Mouse (Mus musculus): ENCODE measurements around the gene Rslcan18. TPM values are rescaled to one million over a fixed set of nuclear protein-coding genes. Genes with fewer than 3 reads are reported as not detected.

The Rslcan18 gene
- polyA plus RNA-seq, 1 experiment from 2014 or later, result 0.37 TPM

DNA sequence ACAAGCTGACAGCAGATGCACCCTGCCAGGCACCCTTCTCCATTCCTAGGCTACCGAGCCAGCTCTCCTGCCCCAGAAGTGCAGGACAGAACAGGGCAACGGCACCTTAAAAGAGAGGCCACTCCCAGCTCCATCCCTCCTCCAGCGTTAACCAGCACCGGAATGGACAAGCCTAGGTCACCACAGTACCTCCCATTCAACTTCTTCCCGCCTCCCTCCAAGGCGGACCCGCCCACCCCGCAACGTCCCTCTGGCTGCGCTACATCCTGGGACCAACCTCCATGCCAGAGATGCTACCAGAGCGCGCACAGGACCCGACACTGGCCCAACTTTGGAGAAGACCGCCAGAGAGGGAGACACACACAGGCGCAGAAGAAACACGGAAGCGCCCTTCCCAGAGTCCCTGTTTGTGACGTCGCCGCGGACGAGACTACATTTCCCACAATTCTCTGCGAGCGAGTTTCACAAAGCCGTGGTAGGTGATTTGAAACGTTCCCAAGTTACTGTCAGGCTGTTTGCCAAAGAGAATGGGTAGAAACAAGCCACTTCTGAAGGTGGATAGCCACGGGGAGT, 55.2 kb downstream of the Rslcan18 start, which contains the start of gene Zfp712:
Gene Zfp712, minus strand, starts transcription at position 385 of the 573 bp plus-strand sequence.
- peak within 1 kb of the TSS; percentile 90 for H3K27ac ChIP-seq (ENCODE audit: low read length)
- H3K27me3 ChIP-seq (ENCODE audit: control insufficient read depth, insufficient read depth, low read length), result no peaks in the 10 kb centered on the region
- H3K4me3 ChIP-seq (ENCODE audit: low read length), result peak within 1 kb of the TSS; percentile 78
- no peaks in the 10 kb centered on the region for H3K36me3 ChIP-seq (ENCODE audit: control insufficient read depth, insufficient read depth)
- peak within 1 kb of the TSS; percentile 91 for H3K4me2 ChIP-seq (ENCODE audit: low read depth, low read length)
- H3K9ac ChIP-seq (ENCODE audit: low read length), result peak within 1 kb of the TSS; percentile 71
- peak; percentile 94 for ATAC-seq (replicated peaks; ENCODE audit: extremely low read depth, insufficient read depth, low FRiP score)
- under 1% methylated on average over 27 of the region's 27 CpGs for WGBS
- no peaks in the 10 kb centered on the region for H3K9me3 ChIP-seq (replicated peaks; ENCODE audit: control insufficient read depth, low read length)
- H3K4me1 ChIP-seq (ENCODE audit: control insufficient read depth, insufficient read depth, low read length), result peaks cover 5% of the 10 kb centered on the region

DNA sequence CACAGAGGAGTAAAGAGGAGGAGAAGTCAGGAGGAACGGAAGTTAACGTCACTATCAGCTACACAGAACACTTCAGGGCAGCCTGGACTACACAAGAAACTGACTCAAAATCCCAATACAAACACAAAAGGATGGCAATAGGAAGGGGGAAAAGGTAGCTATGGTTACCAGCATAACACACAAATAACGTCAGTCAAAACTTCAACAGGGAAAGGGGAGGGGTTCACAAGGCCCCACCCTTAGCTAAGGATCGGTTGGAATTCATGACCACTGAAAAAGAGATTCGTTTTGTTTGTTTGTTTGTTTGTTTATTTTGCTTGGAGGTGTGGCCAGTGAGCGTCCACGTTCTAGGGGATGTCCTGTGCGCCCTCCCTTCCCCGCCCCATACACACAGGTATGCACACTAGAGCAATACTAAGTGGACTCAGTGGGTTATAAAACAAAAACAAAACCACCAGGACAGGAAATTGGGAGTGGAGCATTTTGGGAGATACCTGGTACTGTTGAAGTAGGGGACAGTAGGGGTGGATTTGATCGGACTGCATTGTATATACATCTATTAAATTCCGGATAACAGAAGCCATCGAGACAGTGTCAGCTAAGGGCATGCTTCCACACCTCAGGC, 55.8 kb downstream of the Rslcan18 start:
- Histone ChIP-seq H3K9ac (ENCODE audit: low read length) (peak overlapping the region; percentile 71), H3K9me3 (replicated peaks; ENCODE audit: control insufficient read depth, low read length) (no peaks in the 10 kb centered on the region), H3K27ac (ENCODE audit: low read length) (peak overlapping the region; percentile 90), H3K4me2 (ENCODE audit: low read depth, low read length) (peak overlapping the region; percentile 91), H3K36me3 (ENCODE audit: control insufficient read depth, insufficient read depth) (no peaks in the 10 kb centered on the region), H3K4me1 (ENCODE audit: control insufficient read depth, insufficient read depth, low read length) (peaks cover 5% of the 10 kb centered on the region), H3K4me3 (ENCODE audit: low read length) (peak overlapping the region; percentile 78), H3K27me3 (ENCODE audit: control insufficient read depth, insufficient read depth, low read length) (no peaks in the 10 kb centered on the region)
- peak; percentile 29; the same call in 1 of the 2 replicates for ATAC-seq (replicated peaks; ENCODE audit: extremely low read depth, insufficient read depth, low FRiP score)
- 5% methylated on average over 12 of the region's 12 CpGs for WGBS

Other genes with a start within 250 kb of the Rslcan18 start
- 1.3 and 1.4 TPM in 2 replicates for gene Gm10767, start 211.3 kb downstream of the Rslcan18 start, polyA plus RNA-seq (2015; fragmentation: Nextera tagmentation; extraction: Ambion mirVana)
- 2.3 and 2.9 TPM in 2 replicates for gene Zfp712, start 55.1 kb downstream of the Rslcan18 start, polyA plus RNA-seq (2015; fragmentation: Nextera tagmentation; extraction: Ambion mirVana)
- 3.1 TPM in 2 replicates for gene Zfp708, start 18.3 kb downstream of the Rslcan18 start, polyA plus RNA-seq (2015; fragmentation: Nextera tagmentation; extraction: Ambion mirVana)
- 1.6 and 1.8 TPM in 2 replicates for gene Gm28557, start 7.7 kb downstream of the Rslcan18 start, polyA plus RNA-seq (2015; fragmentation: Nextera tagmentation; extraction: Ambion mirVana)
- gene Zfp759, start 5.4 kb upstream of the Rslcan18 start, polyA plus RNA-seq (2015; fragmentation: Nextera tagmentation; extraction: Ambion mirVana), result 1.4 and 2.0 TPM in 2 replicates
- 6.0 and 6.1 TPM in 2 replicates for gene Rsl1, start 56.9 kb upstream of the Rslcan18 start, polyA plus RNA-seq (2015; fragmentation: Nextera tagmentation; extraction: Ambion mirVana)
- gene Zfp455, start 78.2 kb upstream of the Rslcan18 start, polyA plus RNA-seq (2015; fragmentation: Nextera tagmentation; extraction: Ambion mirVana), result 0.75 and 1.00 TPM in 2 replicates
- gene Zfp458, start 162.2 kb upstream of the Rslcan18 start, polyA plus RNA-seq (2015; fragmentation: Nextera tagmentation; extraction: Ambion mirVana), result 1.2 and 1.3 TPM in 2 replicates
- 0.94 and 1.3 TPM in 2 replicates for gene Zfp457, start 190.2 kb upstream of the Rslcan18 start, polyA plus RNA-seq (2015; fragmentation: Nextera tagmentation; extraction: Ambion mirVana)
- gene Zfp595, start 216.3 kb upstream of the Rslcan18 start, polyA plus RNA-seq (2015; fragmentation: Nextera tagmentation; extraction: Ambion mirVana), result 1.8 TPM in 2 replicates
- 0.83 TPM in 1 of 2 replicates, not detected in the other for gene Gm28044, start 244.3 kb upstream of the Rslcan18 start, polyA plus RNA-seq (2015; fragmentation: Nextera tagmentation; extraction: Ambion mirVana)
- gene Zfp953, start 244.3 kb upstream of the Rslcan18 start, polyA plus RNA-seq (2015; fragmentation: Nextera tagmentation; extraction: Ambion mirVana), result 0.60 and 0.72 TPM in 2 replicates